Mouse (Mus musculus) MEL (cell line): Measurements from ENCODE around the gene Filip1l. TPM values are rescaled to one million over a fixed set of nuclear protein-coding genes. Genes with fewer than 3 reads are reported as not detected.

Experiments
- DNase-seq: peaks from one replicate; pipeline ENCODE4 v3.0.0; 2011; ENCODE audit warnings: low read depth, low spot score
- H3K27ac ChIP-seq: 2 replicates; pipeline ENCODE4 v1.5.1; 2012; ENCODE audit warnings: low read depth, mild to moderate bottlenecking, control low read depth, low read length, moderate library complexity; ENCODE audit not compliant: control insufficient read depth
- H3K27me3 ChIP-seq, 2 experiments: fragments of 150-350 bp in 1 of 2; sonication (generic) in 1 of 2; 2 replicates each; pipeline ENCODE4 v1.6.1; 2012; ENCODE audit warnings: low read length in 2 of 2, mild to moderate bottlenecking in 2 of 2, improper control_type of control experiment in 1 of 2, moderate library complexity in 1 of 2; ENCODE audit not compliant: insufficient read depth in 2 of 2, control insufficient read depth in 1 of 2
- H3K36me3 ChIP-seq, 2 experiments: 2 replicates each; pipeline ENCODE4 v1.6.1; 2012 to 2014; ENCODE audit warnings: low read length in 2 of 2, improper control_type of control experiment in 1 of 2, inconsistent platforms in 1 of 2, mild to moderate bottlenecking in 1 of 2; ENCODE audit not compliant: insufficient read depth in 2 of 2, control insufficient read depth in 1 of 2
- H3K4me1 ChIP-seq, 2 experiments: fragments of 150-350 bp in 1 of 2; sonication (generic) in 1 of 2; 2 replicates each; pipeline ENCODE4 v1.6.1; 2012; ENCODE audit warnings: low read length in 2 of 2, improper control_type of control experiment in 1 of 2, mild to moderate bottlenecking in 1 of 2; ENCODE audit not compliant: insufficient read depth in 2 of 2, control insufficient read depth in 1 of 2
- H3K4me3 ChIP-seq, 2 experiments: fragments of 150-350 bp in 1 of 2; sonication (generic) in 1 of 2; 2 replicates each; pipeline ENCODE4 v1.5.1; 2012; ENCODE audit warnings: low read depth in 2 of 2, low read length in 2 of 2, mild to moderate bottlenecking in 2 of 2, moderate library complexity in 2 of 2, control low read depth in 1 of 2, improper control_type of control experiment in 1 of 2; ENCODE audit not compliant: control insufficient read depth in 1 of 2, insufficient read depth in 1 of 2
- H3K79me2 ChIP-seq: 2 replicates; pipeline ENCODE4 v1.6.1; 2012; ENCODE audit warnings: mild to moderate bottlenecking, low read length, moderate library complexity; ENCODE audit not compliant: control insufficient read depth, poor library complexity, insufficient read depth
- H3K9ac ChIP-seq: 2 replicates; pipeline ENCODE4 v1.6.1; 2012; ENCODE audit warnings: low read depth, mild to moderate bottlenecking, control low read depth, low read length, moderate library complexity; ENCODE audit not compliant: control insufficient read depth, poor library complexity, severe bottlenecking
- H3K9me3 ChIP-seq: fragments of 150-350 bp; sonication (generic); replicated peaks from 2 replicates; pipeline ENCODE4 v1.6.1; 2012; ENCODE audit warnings: mild to moderate bottlenecking, low read length, improper control_type of control experiment, moderate library complexity; ENCODE audit not compliant: insufficient read depth
- CHD1 ChIP-seq: IDR thresholded peaks from 2 replicates; pipeline ENCODE4 v1.6.1; 2012; ENCODE audit warnings: low read depth, mild to moderate bottlenecking, inconsistent platforms, low read length, improper control_type of control experiment
- CHD2 ChIP-seq: IDR thresholded peaks from 2 replicates; pipeline ENCODE4 v1.6.1; 2011; ENCODE audit warnings: low read length, improper control_type of control experiment
- E2F4 ChIP-seq: IDR thresholded peaks from 2 replicates; pipeline ENCODE4 v1.6.1; 2011; ENCODE audit warnings: low read depth, low read length, improper control_type of control experiment, borderline replicate concordance
- EP300 ChIP-seq, 2 experiments: IDR thresholded peaks; 2 replicates each; pipeline ENCODE4 v1.6.1; 2011; ENCODE audit warnings: improper control_type of control experiment in 2 of 2, low read length in 2 of 2, low read depth in 1 of 2, mild to moderate bottlenecking in 1 of 2
- GABPA ChIP-seq: IDR thresholded peaks from 2 replicates; pipeline ENCODE4 v1.6.1; 2012; ENCODE audit warnings: low read depth, mild to moderate bottlenecking, inconsistent platforms, low read length, improper control_type of control experiment, moderate library complexity
- GATA1 ChIP-seq: IDR thresholded peaks from 2 replicates; pipeline ENCODE4 v1.6.1; 2011; ENCODE audit warnings: low read depth, low read length, improper control_type of control experiment
- JUND ChIP-seq: IDR thresholded peaks from 2 replicates; pipeline ENCODE4 v1.6.1; 2011; ENCODE audit warnings: low read depth, mild to moderate bottlenecking, improper control_type of control experiment, low read length
- KAT2A ChIP-seq: conservative IDR thresholded peaks from 2 replicates; pipeline ENCODE4 v1.6.1; 2012; ENCODE audit warnings: low read depth, low read length, improper control_type of control experiment, inconsistent platforms
- MAFK ChIP-seq: IDR thresholded peaks from 2 replicates; pipeline ENCODE4 v1.6.1; 2011; ENCODE audit warnings: low read depth, mild to moderate bottlenecking, low read length, improper control_type of control experiment, borderline replicate concordance
- MAZ ChIP-seq: IDR thresholded peaks from 2 replicates; pipeline ENCODE4 v1.6.1; 2012; ENCODE audit warnings: low read depth, mild to moderate bottlenecking, inconsistent platforms, low read length, improper control_type of control experiment
- MXI1 ChIP-seq: IDR thresholded peaks from 2 replicates; pipeline ENCODE4 v1.6.1; 2011; ENCODE audit warnings: mild to moderate bottlenecking, low read depth, low read length, improper control_type of control experiment
- MYC ChIP-seq: IDR thresholded peaks from 2 replicates; pipeline ENCODE4 v1.6.1; 2011; ENCODE audit warnings: low read depth, mild to moderate bottlenecking, low read length, improper control_type of control experiment, moderate library complexity
- POLR2AphosphoS2 ChIP-seq: IDR thresholded peaks from 2 replicates; pipeline ENCODE4 v1.6.1; 2011; ENCODE audit warnings: low read length, improper control_type of control experiment
- RCOR1 ChIP-seq: IDR thresholded peaks from 2 replicates; pipeline ENCODE4 v1.6.1; 2012; ENCODE audit warnings: low read depth, mild to moderate bottlenecking, inconsistent platforms, low read length, improper control_type of control experiment
- SIN3A ChIP-seq: IDR thresholded peaks from 2 replicates; pipeline ENCODE4 v1.6.1; 2012; ENCODE audit warnings: low read length, improper control_type of control experiment, inconsistent platforms
- TAL1 ChIP-seq: IDR thresholded peaks from 2 replicates; pipeline ENCODE4 v1.6.1; 2012; ENCODE audit warnings: mild to moderate bottlenecking, inconsistent platforms, low read length, moderate library complexity, mixed read lengths
- TBP ChIP-seq: IDR thresholded peaks from 2 replicates; pipeline ENCODE4 v1.8.0; 2011; ENCODE audit warnings: low read depth, low read length, improper control_type of control experiment
- TCF12 ChIP-seq: IDR thresholded peaks from 2 replicates; pipeline ENCODE4 v1.6.1; 2014; ENCODE audit warnings: low read depth, mild to moderate bottlenecking, inconsistent platforms, low read length, improper control_type of control experiment, moderate library complexity
- UBTF ChIP-seq: IDR thresholded peaks from 2 replicates; pipeline ENCODE4 v1.6.1; 2012; ENCODE audit warnings: low read depth, mild to moderate bottlenecking, inconsistent platforms, low read length, improper control_type of control experiment, moderate library complexity, borderline replicate concordance; ENCODE audit not compliant: insufficient read depth
- USF1 ChIP-seq: IDR thresholded peaks from 2 replicates; pipeline ENCODE4 v1.6.1; 2014; ENCODE audit warnings: low read depth, mild to moderate bottlenecking, inconsistent platforms, low read length, improper control_type of control experiment, moderate library complexity
- ZKSCAN1 ChIP-seq: IDR thresholded peaks from 2 replicates; pipeline ENCODE4 v1.6.1; 2012; ENCODE audit warnings: low read depth, mild to moderate bottlenecking, inconsistent platforms, low read length, improper control_type of control experiment, moderate library complexity
- ZMIZ1 ChIP-seq: IDR thresholded peaks from 2 replicates; pipeline ENCODE4 v1.6.1; 2012; ENCODE audit warnings: low read depth, mild to moderate bottlenecking, inconsistent platforms, low read length, improper control_type of control experiment, moderate library complexity
- polyA plus RNA-seq, 2 experiments: library from polyadenylated mRNA; stranded (reverse) in 1 of 2; unstranded in 1 of 2; fragments of >175 nt in 1 of 2; fragments of >200 nt in 1 of 2; gene quantifications; 2 replicates each; pipeline versions ENCODE4 v1.2.1 to v1.2.4; 2012; ENCODE audit warnings: low replicate concordance in 2 of 2, low read depth in 1 of 2; ENCODE audit not compliant: insufficient read length in 2 of 2, insufficient read depth in 1 of 2, missing spikeins in 1 of 2
- total RNA-seq: library from RNA; depleted of rRNA; stranded (reverse); fragments of 300-350 nt; gene quantifications from 2 replicates; pipeline ENCODE4 v1.2.3, GENCODE M21; 2012

Filip1l gene
- total and polyA plus RNA-seq, 3 experiments = 0.27 to 1.8 TPM; not detected in 1

GRCm38 (mm10) chr16:57543243-57543642 is 190.3 kb downstream of the Filip1l start:
- TF ChIP-seq CHD2 (no peak), E2F4 (no peak), TAL1 (0 out of 2 replicates have a peak, but pooled peaks have one; percentile 27), MXI1 (no peak), UBTF (no peak), USF1 (no peak), GABPA (no peak), ZMIZ1 (no peak)
- peaks cover 0 to 6% of the 10 kb centered on the region in 2 experiments; a peak in 1 of 4 replicates for H3K36me3 ChIP-seq
- H3K4me1 ChIP-seq = peaks cover 2 to 4% of the 10 kb centered on the region in 2 experiments
- DNase-seq = peak; percentile 35
- H3K27ac ChIP-seq = no peak overlapping the region
- no peak overlapping the region for H3K9ac ChIP-seq
- H3K27me3 ChIP-seq = no peaks in the 10 kb centered on the region; a peak in 1 of 4 replicates
- H3K4me3 ChIP-seq = no peak overlapping the region
- no peaks in the 10 kb centered on the region for H3K9me3 ChIP-seq
- peaks cover 2% of the 10 kb centered on the region; the same call in 1 of the 2 replicates for H3K79me2 ChIP-seq

DNA sequence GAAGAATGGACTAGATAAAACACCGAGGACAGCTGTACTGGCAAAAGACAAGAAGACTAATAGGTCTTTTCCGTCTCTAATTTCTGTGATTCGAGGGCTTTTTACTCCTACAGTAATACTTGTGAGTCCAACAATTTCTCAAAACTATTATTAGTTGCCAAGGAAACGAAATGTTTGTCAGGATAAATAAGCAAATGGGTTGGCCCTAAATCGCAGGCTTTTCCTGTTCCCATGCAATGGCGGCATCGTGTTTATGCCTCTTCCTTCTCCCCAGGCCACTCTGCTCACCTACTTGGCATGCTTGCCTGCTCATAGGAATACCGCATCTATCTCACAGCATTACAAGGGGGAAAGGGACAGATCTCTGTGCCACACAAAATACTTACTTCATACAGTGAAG is 191.5 kb downstream of the Filip1l start:
- no peaks in the 10 kb centered on the region for H3K9me3 ChIP-seq
- no peak for DNase-seq
- H3K4me1 ChIP-seq = peaks cover 4 to 6% of the 10 kb centered on the region in 2 experiments
- H3K36me3 ChIP-seq = peaks cover 0 to 8% of the 10 kb centered on the region in 2 experiments; a peak in 1 of 4 replicates
- H3K4me3 ChIP-seq = no peak overlapping the region
- H3K9ac ChIP-seq = no peak overlapping the region
- TF ChIP-seq CHD1 = no peak
- TF ChIP-seq MAZ = no peak
- no peak for TF ChIP-seq ZKSCAN1
- no peak for TF ChIP-seq TCF12
- TF ChIP-seq GATA1 = no peak
- TF ChIP-seq KAT2A = no peak
- TF ChIP-seq, all 39 proteins: peak for 0
- Histone ChIP-seq H3K27ac (no peak overlapping the region), H3K79me2 (peaks cover 3% of the 10 kb centered on the region), H3K27me3 (no peaks in the 10 kb centered on the region; a peak in 1 of 4 replicates)

GRCm38 (mm10) chr16:57546355-57546754 is 193.5 kb downstream of the Filip1l start:
- no peak overlapping the region for H3K9ac ChIP-seq
- H3K79me2 ChIP-seq = peaks cover 3% of the 10 kb centered on the region
- TF ChIP-seq USF1 (no peak), SIN3A (no peak), POLR2AphosphoS2 (no peak), MAFK (no peak), JUND (no peak), EP300 (IDR thresholded peaks at IDR 0.05; ENCODE audit: low read depth in 1 of 2, low read length in 2 of 2) (no peak), MYC (no peak), MAZ (no peak), RCOR1 (no peak), TAL1 (no peak), GATA1 (no peak), TBP (no peak), ZKSCAN1 (no peak), UBTF (no peak)
- H3K9me3 ChIP-seq = no peaks in the 10 kb centered on the region
- no peak overlapping the region for H3K27ac ChIP-seq
- H3K4me1 ChIP-seq = peaks cover 0 to 6% of the 10 kb centered on the region in 2 experiments; a peak in 2 of 4 replicates
- no peak for DNase-seq
- H3K36me3 ChIP-seq = peaks cover 0 to 6% of the 10 kb centered on the region in 2 experiments; a peak in 2 of 4 replicates
- no peak overlapping the region for H3K4me3 ChIP-seq
- no peaks in the 10 kb centered on the region; a peak in 1 of 4 replicates for H3K27me3 ChIP-seq
